Mouse (Mus musculus) hindbrain, embryonic 15.5 days (tissue): ENCODE data around the gene Cpsf7. TPM values are rescaled to one million over a fixed set of nuclear protein-coding genes. Genes with fewer than 3 reads are reported as not detected.
"Not testable (repeated sequence)": the region's sequence is repeated elsewhere in the genome, so short reads cannot be mapped to it uniquely, and the experiment has no call there.

Source experiments
- ATAC-seq: fragments of 200-750 bp; cut with Nextera tagmentation; 2 replicates; pipeline ENCODE4 v1.8.0; 2017; ENCODE audit warnings: low read depth, moderate number of reproducible peaks, moderate TSS enrichment; ENCODE audit not compliant: low FRiP score
- H3K27ac ChIP-seq: fragments of 300-500 bp; sonication (generic); replicated peaks from 2 replicates; pipeline ENCODE4 v1.5.1; 2015; ENCODE audit warnings: mild to moderate bottlenecking, inconsistent platforms
- H3K27me3 ChIP-seq: fragments of 300-500 bp; sonication (generic); 2 replicates; pipeline ENCODE4 v1.6.1; 2015; ENCODE audit warnings: control low read depth, inconsistent platforms
- H3K36me3 ChIP-seq: fragments of 300-500 bp; sonication (generic); 2 replicates; pipeline ENCODE4 v1.6.1; 2015; ENCODE audit warnings: control low read depth, inconsistent platforms
- H3K4me1 ChIP-seq: fragments of 300-500 bp; sonication (generic); replicated peaks from 2 replicates; pipeline ENCODE4 v1.6.1; 2015; ENCODE audit warnings: control low read depth, inconsistent platforms
- H3K4me2 ChIP-seq: fragments of 300-500 bp; sonication (generic); 2 replicates; pipeline ENCODE4 v1.6.1; 2015; ENCODE audit warnings: moderate library complexity, mild to moderate bottlenecking, inconsistent platforms
- H3K4me3 ChIP-seq: fragments of 300-500 bp; sonication (generic); 2 replicates; pipeline ENCODE4 v1.5.1; 2015; ENCODE audit warnings: mild to moderate bottlenecking, inconsistent platforms
- H3K9ac ChIP-seq: fragments of 300-500 bp; sonication (generic); 2 replicates; pipeline ENCODE4 v1.6.1; 2015; ENCODE audit warnings: inconsistent platforms
- H3K9me3 ChIP-seq: fragments of 300-500 bp; sonication (generic); 2 replicates; pipeline ENCODE4 v1.6.1; 2016; ENCODE audit warnings: control low read depth, inconsistent platforms
- WGBS: fragments of 180-500 bp; shearing (Covaris S2); methylation state at CpG from one replicate; pipeline ENCODE4 v1.1.7; 2015; 5-methylcytosine and 5-hydroxymethylcytosine counted together
- polyA plus RNA-seq: library from polyadenylated mRNA; unstranded; fragments of >200 nt; fragmentation: Nextera tagmentation; extraction: Ambion mirVana; gene quantifications from 2 replicates; pipeline ENCODE4 v1.2.1, GENCODE M21; 2015

Gene Cpsf7
- polyA plus RNA-seq, 1 experiment from 2014 or later, result 56.1 TPM

GRCm38 (mm10) chr19:10523483-10524080, 1.5 kb upstream of the Cpsf7 start:
- Histone ChIP-seq H3K36me3 (0 out of 2 replicates have a peak, but pooled peaks cover 5% of the 10 kb centered on the region), H3K9me3 (no peaks in the 10 kb centered on the region), H3K4me2 (peak overlapping the region; percentile 72), H3K9ac (no peak overlapping the region), H3K27ac (no peak overlapping the region), H3K4me3 (0 out of 2 replicates have a peak overlapping the region, but pooled peaks have one; percentile 94), H3K27me3 (no peaks in the 10 kb centered on the region), H3K4me1 (peaks cover 33% of the 10 kb centered on the region)
- no peak for ATAC-seq
- WGBS, result 87% methylated on average over 5 of the region's 5 CpGs

- under 1% methylated on average over 19 of the region's 19 CpGs for WGBS
- Histone ChIP-seq H3K27ac (peak overlapping the region; percentile 98), H3K9ac (peak overlapping the region; percentile 95), H3K27me3 (no peaks in the 10 kb centered on the region), H3K4me2 (peak overlapping the region; percentile 72), H3K9me3 (no peaks in the 10 kb centered on the region), H3K36me3 (peaks cover 9% of the 10 kb centered on the region), H3K4me3 (peak overlapping the region; percentile 94), H3K4me1 (peaks cover 33% of the 10 kb centered on the region)
- peak; percentile 71; the same call in 1 of the 2 replicates for ATAC-seq
These were observed 321 bp upstream of the Cpsf7 start for GRCm38 (mm10) chr19:10524784-10525105.

GRCm38 (mm10) chr19:10525910-10526309, 844 bp downstream of the Cpsf7 start, which contains the start of gene Sdhaf2:
Sdhaf2 (minus strand) TSS chr19:10526142.
- Histone ChIP-seq H3K4me3 (peak within 1 kb of the TSS; percentile 94), H3K9ac (peak within 1 kb of the TSS; percentile 95), H3K9me3 (no peaks in the 10 kb centered on the region), H3K4me1 (peaks cover 33% of the 10 kb centered on the region), H3K4me2 (peak within 1 kb of the TSS; percentile 72), H3K27me3 (no peaks in the 10 kb centered on the region), H3K36me3 (peaks cover 18% of the 10 kb centered on the region), H3K27ac (peak within 1 kb of the TSS; percentile 98)
- 1% methylated on average over 11 of the region's 11 CpGs for WGBS
- ATAC-seq, result 0 out of 2 replicates have a peak, but pooled peaks have one; percentile 1

GRCm38 (mm10) chr19:10530082-10530481, 5.0 kb downstream of the Cpsf7 start:
- Histone ChIP-seq H3K4me1 (peaks cover 21% of the 10 kb centered on the region), H3K36me3 (peaks cover 53% of the 10 kb centered on the region), H3K9me3 (no peaks in the 10 kb centered on the region), H3K9ac (no peak overlapping the region), H3K27ac (no peak overlapping the region), H3K4me3 (no peak overlapping the region), H3K4me2 (no peak overlapping the region), H3K27me3 (no peaks in the 10 kb centered on the region)
- 92% methylated on average over 1 of the region's 1 CpGs for WGBS
- ATAC-seq, result no peak

GRCm38 (mm10) chr19:10539454-10539853, 14.4 kb downstream of the Cpsf7 start:
- Histone ChIP-seq H3K27ac (no peak overlapping the region), H3K4me2 (no peak overlapping the region), H3K27me3 (no peaks in the 10 kb centered on the region), H3K36me3 (peaks cover 87% of the 10 kb centered on the region), H3K4me1 (no peaks in the 10 kb centered on the region), H3K9me3 (no peaks in the 10 kb centered on the region), H3K4me3 (no peak overlapping the region), H3K9ac (no peak overlapping the region)
- WGBS, result 95% methylated on average over 5 of the region's 5 CpGs
- no peak for ATAC-seq

- H3K4me2 ChIP-seq, result peak within 1 kb of the TSS; percentile 89
- ATAC-seq, result peak; percentile 98
- under 1% methylated on average over 43 of the region's 43 CpGs for whole genome bisulfite sequencing
- H3K9me3 ChIP-seq, result no peaks in the 10 kb centered on the region
- H3K36me3 ChIP-seq, result peaks cover 27% of the 10 kb centered on the region
- peak within 1 kb of the TSS; percentile 89 for H3K27ac ChIP-seq
- H3K27me3 ChIP-seq, result no peaks in the 10 kb centered on the region
- peak within 1 kb of the TSS; percentile 67 for H3K9ac ChIP-seq
- H3K4me3 ChIP-seq, result peak within 1 kb of the TSS; percentile 62
- H3K4me1 ChIP-seq, result peaks cover 23% of the 10 kb centered on the region
These were observed 30.8 kb downstream of the Cpsf7 start, which contains the start of gene Tmem216 for GRCm38 (mm10) chr19:10555624-10556510. Tmem216 (minus strand) TSS chr19:10556238.

- no peak overlapping the region for H3K4me2 ChIP-seq
- WGBS, result 72% methylated on average over 2 of the region's 2 CpGs
- no peak overlapping the region for H3K9ac ChIP-seq
These were observed 31.9 kb downstream of the Cpsf7 start for GRCm38 (mm10) chr19:10557001-10557400.

GRCm38 (mm10) chr19:10557430-10557829, 32.4 kb downstream of the Cpsf7 start:
- no peak overlapping the region for H3K27ac ChIP-seq
- H3K4me1 ChIP-seq, result peaks cover 23% of the 10 kb centered on the region
- H3K36me3 ChIP-seq, result peaks cover 12% of the 10 kb centered on the region
- whole genome bisulfite sequencing, result 68% methylated on average over 2 of the region's 2 CpGs
- no peaks in the 10 kb centered on the region for H3K9me3 ChIP-seq
- H3K4me2 ChIP-seq, result no peak overlapping the region
- no peak overlapping the region for H3K9ac ChIP-seq
- no peak for ATAC-seq
- no peaks in the 10 kb centered on the region for H3K27me3 ChIP-seq
- no peak overlapping the region for H3K4me3 ChIP-seq

More at GRCm38 (mm10) chr19:10557001-10557400, 31.9 kb downstream of the Cpsf7 start:
- H3K4me3 ChIP-seq, result no peak overlapping the region
- no peak for ATAC-seq
- H3K27ac ChIP-seq, result no peak overlapping the region
- no peaks in the 10 kb centered on the region for H3K27me3 ChIP-seq
- peaks cover 23% of the 10 kb centered on the region for H3K4me1 ChIP-seq
- H3K9me3 ChIP-seq, result no peaks in the 10 kb centered on the region
- H3K36me3 ChIP-seq, result peaks cover 16% of the 10 kb centered on the region

DNA sequence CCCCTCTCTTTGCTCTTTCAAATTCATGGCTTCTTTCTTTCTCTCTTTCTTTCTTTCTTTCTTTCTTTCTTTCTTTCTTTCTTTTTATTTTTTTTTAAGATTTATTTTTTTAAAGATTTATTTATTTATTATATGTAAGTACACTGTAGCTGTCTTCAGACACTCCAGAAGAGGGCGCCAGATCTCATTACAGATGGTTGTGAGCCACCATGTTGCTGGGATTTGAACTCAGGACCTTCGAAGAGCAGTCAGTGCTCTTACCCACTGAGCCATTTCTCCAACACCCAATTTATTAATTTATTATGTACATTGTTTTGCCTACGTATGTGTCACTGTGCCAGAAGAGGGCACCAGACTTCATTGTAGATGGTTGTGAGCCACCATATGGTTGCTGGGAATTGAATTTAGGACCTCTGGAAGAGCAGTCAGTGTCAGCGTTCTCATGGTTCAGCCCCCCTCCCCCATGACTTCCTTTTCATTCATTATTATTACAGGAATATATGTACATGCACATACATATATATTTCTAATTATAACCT, 32.8 kb downstream of the Cpsf7 start:
- not testable (repeated sequence) for H3K9me3 ChIP-seq, H3K9ac ChIP-seq, ATAC-seq, H3K4me2 ChIP-seq, H3K4me3 ChIP-seq, H3K27me3 ChIP-seq, H3K27ac ChIP-seq, H3K36me3 ChIP-seq
- 72% methylated on average over 4 of the region's 4 CpGs for WGBS
- H3K4me1 ChIP-seq, result peaks cover 23% of the 10 kb centered on the region

- Histone ChIP-seq H3K4me1 (peaks cover 9% of the 10 kb centered on the region), H3K9ac (no peak overlapping the region), H3K27ac (no peak overlapping the region), H3K4me2 (no peak overlapping the region), H3K27me3 (no peaks in the 10 kb centered on the region), H3K9me3 (no peaks in the 10 kb centered on the region), H3K36me3 (no peaks in the 10 kb centered on the region), H3K4me3 (no peak overlapping the region)
- ATAC-seq, result no peak
- 41% methylated on average over 5 of the region's 5 CpGs for WGBS
These were observed 35.0 kb downstream of the Cpsf7 start for GRCm38 (mm10) chr19:10560108-10560507.

DNA sequence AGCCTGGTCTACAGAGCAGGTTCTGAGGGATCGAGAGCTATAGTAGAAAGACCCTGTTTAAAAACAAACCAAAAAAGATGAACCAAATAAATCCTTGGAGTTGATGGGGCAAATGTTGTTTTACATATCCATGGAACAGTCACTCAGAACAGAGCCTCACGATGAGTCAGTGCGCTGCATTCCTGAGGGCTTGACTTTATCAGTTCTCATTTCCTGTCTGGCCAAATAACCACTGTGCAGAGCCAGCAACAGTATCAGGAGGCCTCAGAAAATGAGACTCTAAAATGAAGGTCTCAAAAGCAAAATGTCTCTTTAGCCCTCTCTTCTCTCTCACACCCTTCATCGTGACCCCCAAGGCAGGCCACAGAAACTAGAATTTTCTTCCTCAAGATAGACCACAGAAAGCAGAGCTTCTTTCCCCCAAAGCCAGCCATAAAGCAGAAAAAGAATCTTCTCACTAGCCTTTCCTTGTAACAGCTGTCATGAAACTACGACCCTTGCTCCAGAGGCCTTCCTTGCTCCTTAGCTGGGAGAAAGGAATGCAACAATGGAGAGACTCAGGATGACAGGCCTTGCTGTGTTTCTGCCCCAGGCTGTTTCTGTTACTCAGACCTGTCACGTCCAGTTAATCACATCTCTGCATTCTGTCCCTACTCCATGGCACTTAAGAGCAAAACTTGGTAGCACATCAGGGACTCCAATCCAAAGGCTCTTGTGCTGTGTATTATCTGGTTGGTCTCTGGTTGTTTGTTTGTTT, 36.7 kb downstream of the Cpsf7 start:
- no peaks in the 10 kb centered on the region for H3K36me3 ChIP-seq

More for the DNA sequence above, 36.7 kb downstream of the Cpsf7 start:
- H3K4me2 ChIP-seq, result no peak overlapping the region
- no peak for ATAC-seq
- no peaks in the 10 kb centered on the region for H3K9me3 ChIP-seq
- H3K4me3 ChIP-seq, result no peak overlapping the region
- H3K27me3 ChIP-seq, result no peaks in the 10 kb centered on the region
- H3K4me1 ChIP-seq, result peaks cover under 1% of the 10 kb centered on the region; the same call in 1 of the 2 replicates
- WGBS, result 66% methylated on average over 6 of the region's 6 CpGs
- H3K9ac ChIP-seq, result no peak overlapping the region
- H3K27ac ChIP-seq, result no peak overlapping the region
